Comparison of ENCODE assay signal across 10 mouse cellular contexts in the genomic region with DNA sequence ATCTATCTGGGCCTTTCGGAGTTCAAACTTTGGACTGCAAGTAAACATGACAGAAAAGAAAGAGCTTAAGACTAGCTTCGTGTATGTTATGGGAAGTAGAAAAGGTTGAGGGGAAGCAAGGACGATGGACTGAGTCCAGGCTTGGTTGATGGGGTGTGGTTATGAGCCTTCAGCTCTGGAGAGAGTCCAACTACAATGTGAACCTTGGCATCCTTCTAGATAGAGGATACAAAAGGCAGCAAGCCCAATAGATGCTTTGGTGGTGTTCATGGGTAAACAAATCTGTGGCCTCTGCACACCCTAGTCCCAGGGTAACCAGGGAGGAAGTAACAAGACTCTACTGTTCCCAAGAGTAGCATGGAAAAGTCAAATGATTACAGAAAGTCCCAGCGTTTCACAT. TPM values are rescaled to one million over a fixed set of nuclear protein-coding genes. Genes with fewer than 3 reads are reported as not detected.
A peak's percentile ranks its signal among the peaks of the same experiment; 100 is the strongest.
DNase-seq lines count a peak whose midpoint lies in the region; ATAC-seq and TF ChIP-seq lines count a peak whose summit lies in the region.
"Had no signal": no experiment of that assay in that cellular context is flagged by ENCODE, and none has a peak within 500 bp of the region (broad histone marks: within the 10 kb centered on the region; RNA-seq: fewer than 3 reads in every experiment).

No protein-coding gene starts in this region.

- 0 out of 2 replicates have a peak overlapping the region, but pooled peaks have one; percentile 28 for H3K27ac ChIP-seq in liver, embryonic 12.5 days
- H3K27ac ChIP-seq in liver, postnatal 0 days (ENCODE audit: low read depth) = no peak overlapping the region
- H3K27ac ChIP-seq in limb, embryonic 10.5 days = no peak overlapping the region
- H3K27ac ChIP-seq in forebrain, embryonic 15.5 days (replicated peaks) = no peak overlapping the region
- H3K27ac ChIP-seq: hindbrain, embryonic 15.5 days had no signal

- no peaks in the 10 kb centered on the region for H3K9me3 ChIP-seq in liver, embryonic 12.5 days (replicated peaks)
- no peaks in the 10 kb centered on the region for H3K9me3 ChIP-seq in liver, postnatal 0 days (ENCODE audit: low read length)
- H3K9me3 ChIP-seq in limb, embryonic 10.5 days (replicated peaks) = no peaks in the 10 kb centered on the region
- no peaks in the 10 kb centered on the region for H3K9me3 ChIP-seq in forebrain, embryonic 15.5 days
- H3K9me3 ChIP-seq: hindbrain, embryonic 15.5 days had no signal

- H3K4me1 ChIP-seq in liver, embryonic 12.5 days = peaks cover 10% of the 10 kb centered on the region
- H3K4me1 ChIP-seq in liver, postnatal 0 days (ENCODE audit: insufficient read depth) = peaks cover 7% of the 10 kb centered on the region
- H3K4me1 ChIP-seq in limb, embryonic 10.5 days = no peaks in the 10 kb centered on the region
- H3K4me1 ChIP-seq in forebrain, embryonic 15.5 days = peaks cover 7% of the 10 kb centered on the region; the same call in 1 of the 2 replicates
- H3K4me1 ChIP-seq: hindbrain, embryonic 15.5 days had no signal

- peak; percentile 5 for DNase-seq in adrenal gland, postnatal 10 days
- no peak for DNase-seq in adrenal gland, postnatal 4 days (ENCODE audit: low spot score in 2 of 2)
- DNase-seq in liver, postnatal 0 days = no peak
- DNase-seq in large intestine, adult 2 months (ENCODE audit: low read depth, low spot score) = peak; percentile 80
- no peak for DNase-seq in limb, embryonic 10.5 days (ENCODE audit: low spot score)
- no peak for DNase-seq in neural tube, embryonic 10.5 days (ENCODE audit: extremely low spot score, low spot score)
- DNase-seq: cerebellum, adult 18-20 months had no signal

- no peak overlapping the region for H3K9ac ChIP-seq in liver, embryonic 12.5 days
- no peak overlapping the region for H3K9ac ChIP-seq in liver, postnatal 0 days (replicated peaks)
- no peak overlapping the region for H3K9ac ChIP-seq in forebrain, embryonic 15.5 days (replicated peaks)
- H3K9ac ChIP-seq: hindbrain, embryonic 15.5 days had no signal

- no peaks in the 10 kb centered on the region for H3K36me3 ChIP-seq in liver, embryonic 12.5 days
- H3K36me3 ChIP-seq in liver, postnatal 0 days (replicated peaks; ENCODE audit: insufficient read depth, low read length) = no peaks in the 10 kb centered on the region
- H3K36me3 ChIP-seq in limb, embryonic 10.5 days = no peaks in the 10 kb centered on the region
- H3K36me3 ChIP-seq in forebrain, embryonic 15.5 days = no peaks in the 10 kb centered on the region
- H3K36me3 ChIP-seq: hindbrain, embryonic 15.5 days had no signal

- TF ChIP-seq EP300 in liver, postnatal 0 days (IDR thresholded peaks at IDR 0.05; ENCODE audit: low read depth) = no peak

- 50% methylated on average over 4 of the region's 4 CpGs for WGBS in liver, embryonic 12.5 days (ENCODE audit: insufficient replicate concordance)
- 50% methylated on average over 4 of the region's 4 CpGs for WGBS in liver, postnatal 0 days (ENCODE audit: insufficient replicate concordance)
- 12% methylated on average over 4 of the region's 4 CpGs for WGBS in large intestine, adult 2 months
- 74% methylated on average over 4 of the region's 4 CpGs for WGBS in limb, embryonic 10.5 days
- 84% methylated on average over 4 of the region's 4 CpGs for WGBS in forebrain, embryonic 15.5 days

- no peak for TF ChIP-seq CTCF in liver, postnatal 0 days (IDR thresholded peaks at IDR 0.05; ENCODE audit: low read depth)

- no peak overlapping the region for H3K4me2 ChIP-seq in liver, embryonic 12.5 days
- H3K4me2 ChIP-seq in liver, postnatal 0 days (ENCODE audit: low read depth, low read length) = no peak overlapping the region
- no peak overlapping the region for H3K4me2 ChIP-seq in forebrain, embryonic 15.5 days (replicated peaks)
- H3K4me2 ChIP-seq: hindbrain, embryonic 15.5 days had no signal

- ATAC-seq in liver, embryonic 12.5 days = no peak
- ATAC-seq in liver, postnatal 0 days = no peak
- no peak for ATAC-seq in forebrain, embryonic 15.5 days (replicated peaks)

- peaks cover 25% of the 10 kb centered on the region for H3K27me3 ChIP-seq in liver, embryonic 12.5 days (replicated peaks)
- no peaks in the 10 kb centered on the region for H3K27me3 ChIP-seq in liver, postnatal 0 days (ENCODE audit: insufficient read depth, low read length)
- H3K27me3 ChIP-seq in limb, embryonic 10.5 days (ENCODE audit: low read depth, poor library complexity, severe bottlenecking) = no peaks in the 10 kb centered on the region
- H3K27me3 ChIP-seq in forebrain, embryonic 15.5 days = no peaks in the 10 kb centered on the region
- H3K27me3 ChIP-seq: hindbrain, embryonic 15.5 days had no signal

- H3K4me3 ChIP-seq in liver, embryonic 12.5 days = no peak overlapping the region
- no peak overlapping the region for H3K4me3 ChIP-seq in liver, postnatal 0 days (ENCODE audit: low read depth, low read length)
- H3K4me3 ChIP-seq in limb, embryonic 10.5 days = no peak overlapping the region
- H3K4me3 ChIP-seq in forebrain, embryonic 15.5 days = no peak overlapping the region
- H3K4me3 ChIP-seq: hindbrain, embryonic 15.5 days had no signal

RNA-seq across cellular contexts. Expression of a gene that starts 14.9 kb away (rescaled TPM):
- total RNA-seq in adrenal gland, postnatal 10 days (2021) = 10 to 100 TPM; 14.7 to 16.6 TPM
- total RNA-seq in adrenal gland, postnatal 4 days (2021) = 10 to 100 TPM; 20.7 to 21.0 TPM
- 17.8 and 18.0 TPM in 2 replicates for polyA plus RNA-seq in liver, embryonic 12.5 days (2016; fragmentation: Nextera tagmentation; extraction: Ambion mirVana)
- polyA plus RNA-seq in liver, postnatal 0 days (2015; fragmentation: Nextera tagmentation; extraction: Ambion mirVana) = 8.1 and 9.1 TPM in 2 replicates
- 2.0 and 3.0 TPM in 2 replicates for polyA plus RNA-seq in large intestine, adult 2 months (2012; rRNA removed)
- polyA plus RNA-seq in limb, embryonic 10.5 days (2016; fragmentation: Nextera tagmentation; extraction: Ambion mirVana) = 15.2 and 19.1 TPM in 2 replicates
- polyA plus RNA-seq in forebrain, embryonic 15.5 days (2015; fragmentation: Nextera tagmentation; extraction: Ambion mirVana) = 18.0 and 18.6 TPM in 2 replicates

RNA-seq across cellular contexts. Expression of a gene that starts 28.5 kb away (rescaled TPM):
- total RNA-seq in adrenal gland, postnatal 10 days (2021) = 10 to 100 TPM; 34.9 to 46.4 TPM
- total RNA-seq in adrenal gland, postnatal 4 days (2021) = 10 to 100 TPM; 60.1 to 63.3 TPM
- polyA plus RNA-seq in liver, embryonic 12.5 days (2016; fragmentation: Nextera tagmentation; extraction: Ambion mirVana) = 13.9 and 14.2 TPM in 2 replicates
- 2.4 and 2.8 TPM in 2 replicates for polyA plus RNA-seq in liver, postnatal 0 days (2015; fragmentation: Nextera tagmentation; extraction: Ambion mirVana)
- polyA plus RNA-seq in large intestine, adult 2 months (2012; rRNA removed) = 65.4 and 117 TPM in 2 replicates
- polyA plus RNA-seq in limb, embryonic 10.5 days (2016; fragmentation: Nextera tagmentation; extraction: Ambion mirVana) = 16.3 and 19.2 TPM in 2 replicates
- polyA plus RNA-seq in forebrain, embryonic 15.5 days (2015; fragmentation: Nextera tagmentation; extraction: Ambion mirVana) = 53.1 and 56.7 TPM in 2 replicates

Comparison
In these comparisons a context has a peak if more than half of its experiments do, and no peak if none do; other contexts are left out.
1. DNase-seq: peak in adrenal gland, postnatal 10 days (single experiment) and large intestine, adult 2 months (single experiment); none in adrenal gland, postnatal 4 days (0 of 2), liver, postnatal 0 days (single experiment), limb, embryonic 10.5 days (single experiment) and neural tube, embryonic 10.5 days (single experiment).